Mouse (Mus musculus) lung, adult 18-20 months (tissue): ENCODE results near the gene Kazald1.

Source experiments
- DNase-seq, 2 experiments: peaks; one replicate each; pipeline ENCODE4 v3.0.0; 2022; ENCODE audit warnings: mixed read lengths in 2 of 2

Gene Kazald1

GRCm38 (mm10) chr19:45077742-45078645 is 3.0 kb downstream of the Kazald1 start:
- DNase-seq = no peak

DNA sequence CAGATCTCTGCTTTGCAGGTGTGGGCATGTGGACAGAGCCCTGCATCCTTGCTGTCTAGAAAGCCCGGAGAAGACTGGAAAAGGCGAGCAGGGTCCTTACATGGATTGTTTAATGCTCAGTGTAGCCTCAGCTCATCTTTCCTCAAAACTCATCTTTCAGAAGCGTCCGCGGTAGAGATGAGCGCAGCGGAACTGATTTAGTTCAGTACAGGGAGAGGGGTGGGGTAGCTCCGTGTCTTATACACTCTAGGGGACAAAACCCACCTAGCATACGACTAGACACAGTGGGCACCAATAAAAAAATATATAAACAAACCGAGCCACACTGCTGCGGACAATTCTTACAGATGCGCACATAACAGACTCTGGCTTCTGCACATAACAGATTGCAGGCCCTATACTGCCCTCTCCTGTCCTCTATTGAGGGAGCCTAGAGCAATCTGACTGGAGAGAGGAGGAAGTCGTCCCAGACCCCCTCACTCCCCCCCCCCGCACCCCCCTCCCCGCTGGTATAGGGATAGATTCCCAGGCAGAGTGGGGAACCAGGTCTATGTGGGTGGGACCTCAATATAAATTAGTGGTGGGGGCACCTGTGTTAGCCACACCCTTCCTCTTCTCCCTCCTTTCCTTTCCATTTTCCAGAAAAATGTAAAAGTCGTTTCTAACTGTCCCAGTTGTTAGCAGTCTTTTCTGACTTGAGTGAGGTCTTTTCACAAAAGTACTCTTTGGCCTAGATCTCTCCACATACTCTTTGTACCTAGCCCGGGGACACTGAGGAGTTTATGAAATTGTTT is 4.1 kb downstream of the Kazald1 start:
- peak; percentile 34 to 60 for DNase-seq

DNA sequence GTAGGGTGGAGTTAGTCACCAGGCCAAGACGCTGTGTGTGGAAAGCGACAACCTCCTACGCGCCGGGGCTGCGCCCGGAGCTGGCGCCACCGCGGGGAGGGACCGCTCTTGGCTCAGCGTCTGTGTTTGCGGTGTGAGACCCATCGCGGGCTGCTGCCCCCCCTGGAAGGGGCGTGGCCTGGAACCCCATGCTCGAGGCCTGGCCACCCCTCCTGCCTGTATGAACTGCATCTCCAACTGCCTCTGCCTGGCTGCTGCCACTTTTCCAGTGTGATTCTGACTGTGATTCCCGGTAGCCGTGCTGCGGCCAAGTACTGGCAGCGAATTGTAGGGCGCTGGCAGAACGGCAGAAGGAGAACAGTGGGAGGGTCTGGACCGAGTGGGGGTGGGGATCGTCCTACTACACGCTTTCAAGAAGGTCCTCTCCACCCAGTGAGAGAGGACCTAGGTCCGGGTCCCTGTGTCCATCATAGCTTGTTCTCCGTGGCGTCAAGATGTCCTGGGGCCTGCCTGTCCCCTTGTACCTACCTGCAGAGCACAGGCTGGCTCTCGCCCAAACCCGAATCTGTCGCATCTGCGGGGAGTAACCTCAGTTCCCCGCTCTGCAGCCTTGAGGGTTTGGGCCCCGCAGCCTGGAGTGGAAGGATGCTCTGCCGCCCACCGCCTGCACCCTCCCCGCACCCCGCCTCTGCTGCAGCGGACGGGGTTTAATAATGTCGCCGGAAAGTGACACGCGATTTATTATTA is 4.9 kb downstream of the Kazald1 start:
- peak; percentile 88 to 91 for DNase-seq

DNA sequence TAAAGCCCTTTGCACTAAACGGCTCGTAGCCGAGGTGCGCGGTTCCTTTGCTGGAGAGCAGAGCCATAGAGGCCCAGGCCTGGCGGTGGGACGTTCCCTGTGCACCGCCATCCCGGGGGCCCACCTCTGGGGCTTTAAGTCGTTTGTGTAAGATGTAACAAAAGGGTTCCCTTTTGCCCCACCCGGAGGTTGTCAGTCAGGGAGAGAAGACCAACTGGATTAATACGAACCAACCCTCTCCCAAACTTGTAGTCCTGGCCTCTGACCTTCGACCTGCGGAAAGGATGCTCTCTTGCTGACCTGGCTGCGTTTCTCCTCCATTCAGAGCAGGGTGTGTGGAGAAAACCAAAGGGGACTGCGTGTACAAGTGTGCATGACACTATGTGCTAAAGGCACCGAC is 5.7 kb downstream of the Kazald1 start:
- DNase-seq = no peak

DNA sequence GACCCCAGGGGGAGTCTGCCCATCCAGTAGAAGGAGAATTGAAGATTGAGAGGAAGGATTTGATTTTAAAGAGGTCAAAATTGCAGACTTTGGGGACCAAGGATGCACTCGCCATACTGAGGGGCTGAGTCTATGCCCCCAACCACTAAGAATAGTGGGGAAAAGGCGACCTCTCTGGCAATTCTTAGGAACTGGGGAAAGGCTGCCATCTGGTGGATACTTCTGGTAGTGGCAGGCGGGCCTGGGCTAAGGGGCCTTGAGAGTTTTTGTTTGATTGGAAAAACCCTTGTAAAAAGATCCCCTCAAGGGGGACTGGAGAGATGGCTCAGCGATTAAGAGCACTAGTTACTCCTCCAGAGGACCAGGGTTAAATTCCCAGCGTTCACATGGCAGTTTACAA is 6.2 kb downstream of the Kazald1 start:
- peak; percentile 56 to 65 for DNase-seq

DNA sequence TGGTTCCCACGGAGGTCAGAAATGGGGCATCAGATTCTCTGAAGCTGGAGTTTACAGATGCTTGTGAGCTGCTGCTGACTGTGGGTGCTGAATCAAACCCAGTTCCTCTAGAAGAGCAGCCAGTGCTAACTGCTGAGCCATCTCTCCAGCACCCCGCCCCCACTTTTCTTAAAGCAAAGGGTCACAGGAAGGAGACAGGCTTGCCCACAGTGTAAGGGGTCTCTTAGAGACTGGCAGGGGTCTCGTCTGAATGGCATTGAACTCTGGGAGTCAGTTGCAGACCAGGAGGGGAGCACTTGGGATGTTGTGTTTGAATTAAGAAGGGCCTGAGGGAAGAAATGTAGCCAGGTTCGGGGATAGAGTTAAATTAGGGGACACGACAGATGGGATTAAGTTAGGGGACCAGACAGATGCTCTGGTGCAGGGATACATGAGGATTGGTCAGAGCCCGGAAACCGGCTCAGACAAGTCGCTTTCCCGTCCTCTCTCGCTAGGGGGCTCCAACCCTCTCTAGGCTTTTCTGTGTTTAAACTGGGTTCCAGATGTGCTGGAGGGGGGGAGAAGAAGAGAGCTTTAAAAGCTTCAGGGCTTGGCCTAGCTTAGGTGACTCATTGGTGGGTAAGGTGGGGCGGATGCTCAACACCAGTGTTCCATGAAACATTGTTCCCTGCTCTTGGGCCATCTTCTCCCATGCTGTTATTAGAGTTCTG is 7.0 kb downstream of the Kazald1 start:
- DNase-seq = peak in 1 of 2 experiments; percentile 28

DNA sequence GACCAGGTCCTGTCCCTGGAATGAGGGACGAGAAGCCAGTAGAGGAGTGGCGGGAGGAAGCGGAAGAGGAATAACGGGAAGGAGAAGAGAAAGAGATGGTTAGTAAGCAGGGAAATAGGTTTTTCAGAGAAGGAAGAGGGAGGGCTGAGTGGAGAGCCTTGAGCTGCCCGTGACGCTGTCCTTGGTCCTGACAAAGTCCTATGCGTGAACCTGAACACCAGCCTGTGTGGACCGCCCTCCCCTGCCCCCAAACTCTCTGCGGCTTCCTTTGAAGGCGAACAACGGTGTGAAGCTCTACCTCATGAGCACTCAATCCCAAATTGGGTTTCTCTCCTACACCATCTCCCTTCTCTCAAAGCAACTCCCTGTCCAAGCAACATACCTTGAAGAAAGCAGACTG is 22.8 kb downstream of the Kazald1 start:
- no peak for DNase-seq

DNA sequence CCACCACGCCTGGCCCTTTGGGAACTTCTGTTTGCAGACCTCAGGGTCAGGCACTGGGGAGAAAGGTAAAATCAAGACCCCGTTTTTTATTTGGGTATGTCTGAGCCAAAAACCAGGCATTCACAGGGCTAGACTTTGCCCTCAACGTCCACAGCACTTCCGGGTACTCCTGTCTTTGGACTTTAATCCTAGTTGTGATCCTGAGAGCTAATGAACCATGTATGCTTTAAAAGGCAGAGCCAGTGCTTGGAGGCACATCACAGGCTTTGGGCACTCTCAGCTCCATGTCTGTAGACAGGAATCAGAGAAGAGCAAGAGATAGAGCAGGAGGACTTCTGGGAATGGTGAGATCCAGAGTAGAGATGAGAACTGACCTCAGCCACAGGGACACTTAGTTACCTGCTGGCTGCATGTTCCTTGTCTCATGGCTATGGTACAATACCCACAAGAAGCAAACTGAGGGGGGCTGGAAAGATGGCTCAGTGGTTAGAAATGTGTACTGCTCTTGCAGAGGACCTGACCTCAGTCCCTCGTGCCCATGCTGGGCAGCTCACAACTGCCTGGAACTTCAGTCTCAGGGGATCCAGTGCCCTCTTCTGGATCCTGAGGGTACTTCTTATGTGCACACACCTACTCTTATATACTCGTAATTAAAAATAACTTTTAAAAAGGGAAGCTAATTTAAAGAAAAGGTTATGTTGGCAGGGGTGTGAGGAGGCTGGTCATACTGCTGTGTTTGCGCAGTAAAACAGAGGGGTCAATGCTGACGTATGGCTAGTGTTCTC is 25.6 kb downstream of the Kazald1 start:
- DNase-seq = no peak

DNA sequence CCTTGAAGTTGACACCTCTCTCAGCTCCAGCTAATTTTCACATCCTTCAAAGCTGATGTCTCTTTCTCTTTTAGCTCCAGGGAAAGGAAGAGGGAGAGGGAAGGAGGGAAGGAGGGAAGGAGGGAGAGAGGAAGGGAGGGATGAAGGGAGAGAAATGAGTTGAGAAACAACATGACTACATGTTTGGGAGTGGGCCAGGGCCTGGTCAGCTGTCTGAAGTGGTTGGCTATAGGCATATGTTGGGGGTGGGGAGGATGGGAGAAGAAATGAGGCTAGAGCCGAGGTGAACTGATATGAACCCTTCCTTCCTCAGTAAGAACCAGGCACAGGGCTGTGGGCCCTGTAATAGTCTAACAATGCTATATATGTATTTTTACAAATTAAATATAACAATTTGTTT is 30.6 kb downstream of the Kazald1 start:
- no peak for DNase-seq

DNA sequence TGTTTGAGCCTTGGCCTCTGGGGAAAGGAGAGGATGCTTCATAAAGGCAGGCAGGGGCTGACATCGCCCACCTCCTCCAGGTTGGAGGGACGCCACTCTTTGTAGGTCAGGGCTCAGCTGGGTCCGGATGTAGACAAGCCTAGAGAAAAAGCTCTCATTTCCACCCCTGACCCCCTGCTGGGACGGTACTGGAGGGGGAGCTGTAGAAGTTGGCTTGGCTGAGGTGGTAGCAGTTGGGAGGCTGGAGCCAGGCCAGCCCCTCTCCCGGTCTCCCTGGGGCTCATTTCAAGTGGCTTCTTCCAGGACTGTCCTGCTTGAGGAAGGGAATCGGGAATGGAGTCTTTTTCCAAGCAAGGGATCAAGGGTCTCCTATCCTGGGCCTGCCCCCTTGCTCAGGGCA is 31.6 kb downstream of the Kazald1 start:
- DNase-seq = no peak

DNA sequence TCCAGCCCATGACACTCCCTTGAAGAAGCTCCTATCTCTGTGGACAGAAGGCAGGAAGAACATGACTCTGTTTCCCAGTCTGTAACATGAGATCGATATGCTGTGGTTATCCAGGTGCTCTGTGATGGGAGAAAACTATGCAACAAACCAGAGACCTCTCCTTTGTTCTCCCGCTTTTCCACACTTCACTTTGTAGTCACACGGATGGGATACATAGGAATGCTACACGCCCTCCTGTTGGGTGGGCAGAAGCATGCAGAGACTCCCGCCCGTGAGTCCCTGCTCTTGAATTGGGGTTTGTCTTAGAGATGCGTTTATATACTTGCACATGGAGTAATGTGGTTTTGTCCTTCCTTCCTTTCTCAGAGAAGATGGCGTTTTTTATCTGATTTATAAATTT is 35.6 kb downstream of the Kazald1 start:
- DNase-seq = no peak

- DNase-seq = no peak
These were observed 37.4 kb downstream of the Kazald1 start for GRCm38 (mm10) chr19:45112444-45112843.

DNA sequence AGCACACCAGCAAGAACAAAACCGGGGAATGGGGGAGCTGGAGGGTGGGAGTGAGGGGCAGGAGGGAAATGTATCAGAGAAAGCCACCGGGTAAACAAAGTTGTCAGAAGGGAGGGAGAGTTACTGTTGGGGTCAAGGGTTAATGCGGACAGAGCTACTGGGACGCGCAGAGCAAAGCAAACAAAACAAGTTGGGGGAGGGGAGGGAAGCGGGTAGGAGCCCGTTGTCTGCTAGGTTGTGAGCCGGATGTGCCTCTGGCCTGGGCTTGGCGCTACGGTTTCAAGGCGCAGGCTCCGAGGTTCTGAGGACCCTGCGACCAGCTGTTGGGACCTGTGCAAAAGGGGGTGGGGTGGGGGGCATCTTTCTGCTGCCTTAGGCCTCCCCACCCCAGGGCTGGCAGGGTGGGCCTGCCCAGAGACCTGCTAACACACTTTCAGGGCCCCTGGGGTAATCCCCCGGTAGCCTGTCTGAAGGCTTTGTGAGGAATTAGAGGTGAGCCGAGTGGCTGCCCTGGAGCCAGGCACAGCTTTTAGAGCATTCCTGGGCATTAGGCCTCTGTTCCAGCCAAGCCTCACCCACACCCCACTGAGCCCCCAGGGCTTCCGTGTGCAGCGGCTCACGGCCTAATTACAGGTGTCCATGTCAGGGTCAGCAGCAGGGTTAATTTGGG is 38.9 kb downstream of the Kazald1 start:
- DNase-seq = no peak

- DNase-seq = no peak
These were observed 39.7 kb downstream of the Kazald1 start for GRCm38 (mm10) chr19:45114772-45115171.

- peak; percentile 15 to 23 for DNase-seq
These were observed 41.8 kb downstream of the Kazald1 start for GRCm38 (mm10) chr19:45116798-45117197.
